Mouse (Mus musculus) gastrocnemius, postnatal 14 days (tissue): ENCODE measurements at regions not wholly inside any gene's neighbourhood (a gene's known extent, or its start where the extent isn't known, plus 50 kb on each side); places are given as distances from the start of the nearest gene placed in this dataset.
A peak's percentile ranks its signal among the peaks of the same experiment; 100 is the strongest.
"Not testable (repeated sequence)": the region's sequence is repeated elsewhere in the genome, so short reads cannot be mapped to it uniquely, and the experiment has no call there.

Source experiments
- DNase-seq: peaks from one replicate; pipeline ENCODE4 v3.0.0; 2021; ENCODE audit warnings: mixed read lengths
- intact Hi-C: fragments of 180-260 bp; cut with DNase I; formaldehyde crosslinking; loops from one replicate; pipeline ENCODE4 v1.15.1; 2025; ENCODE audit warnings: low total_unique reads

DNA sequence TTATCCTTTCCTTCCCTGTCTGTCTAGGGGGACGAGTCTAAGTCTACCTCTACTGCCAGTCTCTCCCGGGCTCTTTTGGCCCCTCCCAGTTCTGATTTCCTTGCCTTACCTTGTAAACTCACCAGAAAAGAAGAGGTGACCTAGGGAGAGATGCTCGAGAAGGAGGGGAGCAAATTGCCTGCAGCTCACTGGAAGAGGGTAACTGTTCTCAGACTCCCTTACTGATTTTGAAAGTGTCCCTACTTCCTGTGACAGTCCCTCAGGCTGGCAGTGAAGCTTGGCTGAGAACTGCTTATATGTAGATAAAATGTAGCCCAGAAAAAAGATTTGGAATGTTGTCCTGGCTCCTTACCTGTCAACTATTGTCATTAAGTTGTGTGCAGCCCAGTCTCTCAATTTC, 180.6 kb upstream of the Tab2 start:
- DNase-seq, result no peak
- intact Hi-C loops, result no loop called here

GRCm38 (mm10) chr10:8135272-8135671, 179.2 kb upstream of the Tab2 start:
- DNase-seq, result no peak
- intact Hi-C loops, result no loop called here

GRCm38 (mm10) chr10:8134398-8134797, 178.4 kb upstream of the Tab2 start:
- DNase-seq, result no peak
- intact Hi-C loops, result no loop called here

GRCm38 (mm10) chr10:8133451-8133952, 177.5 kb upstream of the Tab2 start:
- intact Hi-C loops, result no loop called here
- DNase-seq, result no peak

- intact Hi-C loops, result no loop called here
- no peak for DNase-seq
Observed at GRCm38 (mm10) chr10:8132795-8133194, 176.8 kb upstream of the Tab2 start.

DNA sequence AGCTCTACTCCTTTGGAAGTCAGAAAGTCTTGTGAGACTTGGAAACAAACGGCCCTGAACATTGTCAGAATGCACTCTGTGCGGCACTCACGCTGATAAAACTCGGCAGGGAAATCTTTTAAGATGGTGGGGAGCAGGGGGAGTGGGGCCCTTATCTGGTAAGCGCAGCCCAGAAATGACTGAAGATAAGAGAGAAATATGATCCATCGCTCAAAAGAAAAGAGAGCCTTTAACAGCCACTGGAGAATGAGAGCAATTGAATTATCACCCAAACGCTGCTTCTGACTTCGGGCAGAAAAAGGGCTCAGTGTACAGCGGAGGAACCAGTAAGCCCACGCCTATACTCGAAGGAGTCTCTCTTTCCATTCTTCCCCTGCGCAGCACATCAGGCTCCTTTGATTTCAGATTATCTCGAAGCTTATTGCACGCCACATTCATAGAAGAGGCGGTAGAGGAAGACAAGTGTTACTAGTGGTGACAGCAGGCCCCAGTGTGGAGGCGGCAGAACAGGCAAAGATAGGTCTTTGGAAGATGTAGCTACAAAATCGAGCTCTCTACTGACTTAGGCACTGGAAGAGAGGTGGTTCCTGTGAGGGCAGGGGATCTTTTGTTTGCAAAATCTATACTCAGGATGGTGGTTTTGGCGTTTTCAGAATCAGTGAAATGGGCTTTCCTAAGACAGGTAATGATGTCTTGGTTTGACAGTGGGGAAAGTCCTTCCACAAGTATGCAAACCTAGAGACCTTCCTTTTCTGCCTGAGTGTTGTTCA, 174.6 kb upstream of the Tab2 start:
- intact Hi-C loops, result no loop called here
- no peak for DNase-seq

DNA sequence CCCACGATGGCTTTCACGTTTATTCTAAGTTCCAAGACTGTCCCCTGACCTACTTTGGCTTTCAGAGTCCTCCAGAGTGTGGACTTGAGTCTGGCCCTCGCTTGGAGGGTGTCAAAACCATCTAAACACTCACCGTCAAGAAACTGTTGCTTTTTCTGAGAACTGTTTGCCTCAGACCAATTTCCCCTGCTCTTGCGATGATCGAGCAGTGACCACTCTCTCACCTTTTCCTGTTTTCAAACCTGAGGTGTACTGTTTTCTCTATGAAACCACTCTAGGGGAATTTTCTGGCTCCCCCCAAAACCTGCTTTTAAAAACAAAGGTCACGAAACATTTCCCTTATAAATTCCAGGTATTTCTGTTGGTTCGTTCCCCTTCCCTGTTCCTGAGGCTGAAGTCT, 174.0 kb upstream of the Tab2 start:
- intact Hi-C loops, result no loop called here
- no peak for DNase-seq

DNA sequence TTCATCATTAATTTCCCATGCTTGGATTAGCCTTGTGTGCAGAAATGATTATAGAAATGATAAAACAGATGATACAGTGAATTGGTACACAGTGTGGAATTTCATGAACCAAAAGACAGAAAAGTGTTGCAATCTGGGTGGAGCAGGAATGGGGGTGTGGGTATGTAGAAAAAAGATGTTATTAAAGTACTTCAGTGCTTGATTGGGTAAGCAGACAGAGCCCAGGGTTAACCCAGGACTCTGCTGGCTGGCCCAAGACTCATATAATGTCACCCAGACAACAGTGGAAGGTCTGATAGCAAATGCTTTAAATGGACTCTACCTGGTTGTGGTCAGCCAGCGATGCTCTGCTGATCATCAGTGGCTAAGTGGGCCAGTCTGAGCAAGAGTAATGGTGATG, 168.1 kb upstream of the Tab2 start:
- DNase-seq, result no peak
- intact Hi-C loops, result no loop called here

- intact Hi-C loops, result no loop called here
- DNase-seq, result no peak
Observed at GRCm38 (mm10) chr10:8121895-8122294, 165.9 kb upstream of the Tab2 start.

DNA sequence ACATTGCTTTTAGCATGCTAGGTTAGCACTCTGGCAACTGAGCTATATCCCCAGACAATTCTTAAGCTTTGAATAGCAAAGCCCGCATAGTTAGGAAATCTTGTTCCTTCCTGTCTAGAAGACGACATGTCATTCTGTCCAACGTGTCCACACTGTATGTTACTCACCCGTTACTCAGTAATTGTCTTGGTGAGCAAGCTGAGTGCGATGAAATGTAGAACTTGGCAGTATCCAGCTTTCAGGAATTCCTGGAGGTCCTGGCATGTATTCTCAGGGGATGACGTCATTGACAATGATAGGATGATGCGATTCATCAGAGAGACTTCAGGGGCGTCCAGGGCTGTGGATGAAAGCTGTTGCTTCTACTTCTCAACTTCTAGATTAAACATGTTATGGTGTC, 160.8 kb upstream of the Tab2 start:
- DNase-seq, result no peak
- intact Hi-C loops, result no loop called here

GRCm38 (mm10) chr10:8114932-8115331, 158.9 kb upstream of the Tab2 start:
- DNase-seq, intact Hi-C loops: not testable (repeated sequence)

GRCm38 (mm10) chr10:8114530-8114929, 158.5 kb upstream of the Tab2 start:
- no peak for DNase-seq
- intact Hi-C loops, result no loop called here

DNA sequence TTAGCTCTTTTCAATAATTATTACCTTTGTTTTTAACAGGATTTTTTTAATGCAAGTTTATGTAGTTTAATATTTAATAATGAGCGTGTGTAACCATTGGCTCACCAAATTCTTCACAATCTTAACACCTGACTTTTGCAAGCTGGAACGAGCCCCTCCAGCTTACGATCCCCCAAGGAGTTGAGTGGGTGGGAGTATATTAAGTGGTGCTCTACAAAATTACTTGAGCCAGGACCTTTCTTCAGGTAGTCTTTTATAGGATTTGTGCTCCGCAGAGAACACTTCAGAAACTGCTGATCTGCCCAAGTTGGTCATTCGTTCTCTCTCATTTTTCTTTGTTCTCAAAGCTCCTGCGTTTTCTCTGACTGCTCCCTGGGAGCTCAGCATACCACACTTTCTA, 144.5 kb upstream of the Tab2 start:
- intact Hi-C loops, result no loop called here

DNA sequence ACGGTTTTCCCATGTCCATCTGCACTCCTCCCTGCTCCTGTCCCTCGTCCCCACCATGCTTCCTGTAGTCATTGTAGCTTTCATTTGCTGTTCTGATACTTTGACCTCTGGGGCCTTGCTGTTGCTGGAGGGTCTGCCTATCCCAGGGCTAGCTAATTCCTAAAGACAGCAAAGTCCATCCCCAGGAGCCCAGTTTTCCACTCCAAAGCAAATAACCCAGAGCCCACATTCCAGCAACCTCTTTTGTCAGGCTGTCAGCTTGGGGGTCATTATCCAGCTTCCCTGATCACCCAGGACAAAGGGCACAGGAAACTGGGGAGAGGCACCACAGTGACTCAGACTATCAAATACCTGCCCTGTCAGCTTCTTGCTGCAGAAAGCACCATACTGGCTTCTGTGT, 139.9 kb upstream of the Tab2 start:
- DNase-seq, result no peak
- intact Hi-C loops, result no loop called here

More for the DNA sequence above, 144.5 kb upstream of the Tab2 start:
- no peak for DNase-seq

GRCm38 (mm10) chr10:8095206-8095605, 139.2 kb upstream of the Tab2 start:
- intact Hi-C loops, result no loop called here
- no peak for DNase-seq

DNA sequence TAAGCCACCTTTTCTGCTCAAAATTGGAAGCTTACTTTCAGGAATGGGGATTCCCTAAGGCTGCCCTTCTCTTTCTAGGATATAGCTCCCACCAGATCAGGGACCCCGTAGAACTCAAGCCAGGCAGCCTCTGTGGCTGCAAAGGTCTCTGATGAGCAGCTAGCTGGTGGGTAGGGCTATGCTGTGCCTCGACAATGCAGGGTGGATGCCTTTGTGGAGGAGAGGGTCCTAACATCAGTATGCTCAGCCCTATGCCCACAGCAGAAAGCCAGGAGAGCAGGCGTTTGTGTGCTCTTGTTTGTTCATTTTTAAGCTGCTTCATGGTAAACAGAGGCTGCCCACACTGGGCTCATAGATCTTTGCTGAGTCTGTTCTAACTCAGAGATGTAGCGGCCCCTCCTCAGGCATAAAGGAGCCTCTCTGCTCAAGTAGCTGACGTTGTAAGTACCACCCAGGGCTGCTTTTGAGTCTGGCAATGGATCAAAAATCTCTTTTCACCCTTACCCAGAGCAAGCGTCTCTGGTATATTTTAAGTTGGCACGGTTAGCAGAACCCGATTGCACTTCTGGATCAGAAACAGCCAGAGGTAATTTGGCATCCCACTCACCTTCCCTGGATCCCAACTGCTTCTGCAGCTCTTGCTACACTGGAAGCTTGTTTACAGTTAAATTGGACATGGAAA, 136.0 kb upstream of the Tab2 start:
- no peak for DNase-seq
- intact Hi-C loops, result no loop called here

- intact Hi-C loops, result no loop called here
- no peak for DNase-seq
Observed at GRCm38 (mm10) chr10:8089296-8089695, 133.3 kb upstream of the Tab2 start.

DNA sequence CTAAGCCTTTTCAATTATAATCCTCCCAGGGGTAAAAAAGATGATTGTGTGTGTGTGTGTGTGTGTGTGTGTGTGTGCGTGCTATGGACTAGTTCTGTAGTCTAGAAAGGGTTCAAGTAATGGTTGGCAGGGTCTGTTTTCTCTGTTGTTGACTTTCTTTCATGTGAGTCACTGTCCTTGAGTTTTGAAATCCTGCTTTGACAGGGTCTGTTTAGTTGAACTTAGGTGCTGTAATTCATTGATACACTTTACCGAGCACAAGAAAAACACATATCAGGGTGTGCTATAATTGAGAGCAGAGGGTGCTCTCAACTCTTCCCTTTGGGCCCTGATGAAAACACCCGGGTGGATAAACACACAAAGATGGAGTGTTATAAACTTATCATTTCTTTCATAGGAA, 132.7 kb upstream of the Tab2 start:
- DNase-seq, result no peak
- intact Hi-C loops, result no loop called here

- intact Hi-C loops, result no loop called here
- DNase-seq, result no peak
Observed at GRCm38 (mm10) chr10:8088321-8088720, 132.3 kb upstream of the Tab2 start.

DNA sequence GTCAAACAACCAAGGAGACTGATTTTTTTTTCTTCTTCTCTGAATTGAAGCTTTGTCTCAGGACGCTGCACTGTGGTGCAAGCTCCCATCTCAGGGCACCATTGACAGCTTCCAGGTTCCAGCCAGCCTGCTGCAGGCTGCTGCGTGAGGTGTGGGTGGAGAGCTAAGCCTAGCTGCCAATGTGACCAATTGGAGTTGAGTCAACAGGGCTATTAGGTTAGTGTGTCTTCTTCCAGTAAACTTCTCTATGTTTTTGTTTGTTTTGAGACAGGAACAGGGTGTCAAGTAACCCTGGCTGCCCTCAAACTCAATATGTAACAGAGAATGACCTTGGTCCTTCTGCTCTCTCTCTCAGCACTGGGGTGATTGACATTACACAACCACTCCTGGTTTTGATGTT, 131.1 kb upstream of the Tab2 start:
- peak; percentile 6 for DNase-seq
- intact Hi-C loops, result no loop called here

GRCm38 (mm10) chr10:8086442-8086841, 130.4 kb upstream of the Tab2 start:
- DNase-seq, result no peak
- intact Hi-C loops, result no loop called here
